Mouse (Mus musculus) lung, postnatal 10 days (tissue): ENCODE results near the gene Togaram2.
"Not testable (repeated sequence)": the region's sequence is repeated elsewhere in the genome, so short reads cannot be mapped to it uniquely, and the experiment has no call there.

Source experiments
- DNase-seq: peaks from one replicate; pipeline ENCODE4 v3.0.0; 2021

Gene Togaram2

DNA sequence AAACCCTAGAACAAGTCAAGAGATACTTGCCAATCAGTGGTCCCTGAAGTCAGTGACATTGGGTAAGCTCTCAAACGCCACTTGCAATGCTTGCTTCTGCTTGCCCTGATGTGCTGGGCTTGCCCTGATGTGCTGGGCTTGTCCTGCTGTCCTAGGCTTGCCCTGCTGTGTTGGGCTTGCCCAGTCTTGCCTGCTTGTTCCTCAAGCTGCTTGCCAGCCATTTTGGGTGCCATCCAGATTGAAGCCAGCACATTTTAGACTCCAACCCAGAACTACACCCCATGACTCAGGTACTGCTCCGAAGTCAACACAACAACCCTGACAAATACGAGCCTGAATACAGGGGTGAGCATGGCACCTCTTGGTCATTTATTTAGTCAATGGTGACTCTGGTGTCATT lies 69.1 kb downstream of the Togaram2 start:
- no peak for DNase-seq

DNA sequence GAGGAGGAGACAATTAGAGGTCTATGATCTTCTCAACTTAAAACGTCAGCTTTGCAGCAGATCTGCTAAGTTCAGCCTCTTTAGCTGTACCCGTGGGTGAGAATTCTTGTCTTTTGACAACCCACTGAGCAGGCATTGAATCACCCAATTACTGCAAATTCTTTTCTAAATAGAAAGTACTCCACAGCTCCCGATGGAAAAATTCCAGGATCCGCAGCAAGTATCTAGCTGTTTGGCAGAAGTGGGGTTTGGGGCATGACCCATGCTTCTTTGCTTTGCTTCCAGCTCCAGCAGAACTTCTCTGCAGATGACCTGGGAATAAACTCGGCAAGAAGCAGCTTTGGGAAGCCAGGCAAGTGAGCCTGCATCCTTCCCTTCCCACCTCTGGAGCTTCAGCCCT lies 69.9 kb downstream of the Togaram2 start:
- DNase-seq, result peak; percentile 72

DNA sequence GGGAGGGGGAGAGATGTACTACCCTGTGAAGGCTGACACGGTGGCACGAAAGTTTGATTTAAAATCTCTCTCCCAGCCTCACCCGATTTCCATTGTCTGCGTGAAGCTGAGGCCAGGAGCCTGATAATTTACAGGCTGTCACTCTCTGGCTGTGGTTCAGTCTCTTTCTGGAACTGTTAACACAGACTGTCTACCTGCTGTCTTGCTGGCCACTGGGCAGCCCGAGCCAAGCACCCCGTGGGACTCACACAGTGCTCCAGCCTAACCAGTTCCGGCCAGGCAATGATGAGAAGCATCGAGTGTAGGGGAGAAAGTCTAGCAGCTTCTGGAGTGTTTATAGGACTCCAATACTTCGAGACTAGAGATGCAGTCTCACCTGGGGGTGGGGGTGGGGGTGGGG lies 73.1 kb downstream of the Togaram2 start:
- no peak for DNase-seq

DNA sequence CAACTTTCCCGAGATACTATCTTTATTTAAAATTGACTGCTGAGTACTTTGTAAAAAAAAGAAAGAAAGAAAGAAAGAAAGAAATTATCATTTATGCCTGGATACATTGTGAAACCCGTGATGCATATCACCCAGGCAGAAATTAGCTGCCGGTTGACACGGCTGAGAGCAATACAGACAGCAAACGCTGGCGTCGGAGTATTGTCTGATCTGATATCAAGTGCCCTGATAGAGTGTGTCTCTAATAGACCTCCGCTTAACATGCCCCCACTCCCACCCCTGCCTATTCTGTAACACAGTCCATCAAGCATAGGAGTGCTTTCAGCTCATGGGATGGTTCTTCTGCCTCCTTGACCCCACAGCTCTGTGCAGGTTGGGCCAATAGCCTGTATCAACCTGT lies 74.5 kb downstream of the Togaram2 start:
- DNase-seq, result no peak

DNA sequence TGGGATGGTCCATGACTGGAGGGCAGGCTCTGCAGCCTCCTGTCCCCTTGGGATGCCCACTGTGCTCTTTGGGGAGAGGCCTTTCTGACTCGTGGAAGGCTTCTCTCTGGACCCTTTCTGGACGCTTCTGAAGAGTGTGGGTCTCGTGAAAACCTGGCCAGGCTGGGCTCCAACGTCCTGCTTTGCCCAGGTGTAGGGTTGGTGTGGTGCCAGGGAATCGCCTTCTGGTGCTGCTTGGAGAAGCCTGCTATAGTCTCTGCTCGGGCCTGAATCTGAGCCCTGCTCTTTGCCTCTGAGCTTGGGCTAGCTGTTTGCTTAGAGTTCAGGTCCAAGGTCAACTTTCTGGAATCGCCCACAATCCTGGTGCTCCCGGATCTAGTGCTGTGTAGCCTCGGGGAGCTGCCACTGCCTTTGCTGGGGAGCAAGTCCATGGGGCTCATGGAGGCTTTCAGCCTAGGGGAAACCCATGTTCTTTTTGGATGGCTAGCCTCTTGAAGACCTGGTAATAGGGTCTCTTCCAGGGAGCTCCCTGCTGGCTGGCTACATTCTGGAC lies 76.6 kb downstream of the Togaram2 start:
- DNase-seq, result no peak

DNA sequence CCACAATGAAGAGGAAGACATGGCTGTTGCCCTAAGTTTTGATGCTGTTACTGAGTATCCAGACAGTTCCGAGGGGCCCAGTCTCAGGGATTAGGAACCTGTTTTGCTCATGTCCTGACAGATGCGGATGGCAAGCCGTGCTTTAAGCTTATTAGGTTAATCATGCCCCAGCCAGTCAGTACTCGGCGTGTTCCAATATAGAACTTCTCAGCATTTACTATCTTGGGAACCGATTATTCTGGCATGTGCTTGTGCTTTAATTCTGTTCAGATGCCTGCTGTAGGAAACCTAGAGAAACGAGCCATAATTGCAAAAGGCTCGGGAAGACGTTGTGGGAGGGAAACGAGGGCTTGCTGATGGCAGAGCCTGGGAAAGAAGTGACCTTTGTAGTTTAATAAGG lies 79.8 kb downstream of the Togaram2 start, which contains the start of gene Pcare:
Gene Pcare, minus strand, starts transcription at position 64 of the 400 bp plus-strand sequence.
- no peak for DNase-seq

DNA sequence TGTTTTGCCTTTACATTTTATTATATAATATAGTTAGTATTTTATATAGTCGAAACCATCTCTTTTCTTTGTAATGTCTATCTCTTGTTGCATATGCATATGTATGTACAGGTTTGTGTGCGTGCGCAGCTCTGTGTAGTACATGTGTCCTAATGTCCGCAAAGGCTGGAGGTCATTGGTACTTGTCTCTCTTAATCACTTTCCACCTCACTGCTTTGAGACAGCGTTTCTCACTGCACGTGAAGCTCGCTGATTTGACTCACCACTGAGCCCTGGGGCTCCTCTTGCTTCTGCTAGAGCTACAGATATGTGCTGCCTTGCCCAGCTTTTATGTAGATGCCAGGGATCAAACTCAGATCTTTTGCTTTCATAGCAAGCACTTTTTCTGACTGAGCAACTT lies 87.5 kb downstream of the Togaram2 start:
- DNase-seq, result no peak

DNA sequence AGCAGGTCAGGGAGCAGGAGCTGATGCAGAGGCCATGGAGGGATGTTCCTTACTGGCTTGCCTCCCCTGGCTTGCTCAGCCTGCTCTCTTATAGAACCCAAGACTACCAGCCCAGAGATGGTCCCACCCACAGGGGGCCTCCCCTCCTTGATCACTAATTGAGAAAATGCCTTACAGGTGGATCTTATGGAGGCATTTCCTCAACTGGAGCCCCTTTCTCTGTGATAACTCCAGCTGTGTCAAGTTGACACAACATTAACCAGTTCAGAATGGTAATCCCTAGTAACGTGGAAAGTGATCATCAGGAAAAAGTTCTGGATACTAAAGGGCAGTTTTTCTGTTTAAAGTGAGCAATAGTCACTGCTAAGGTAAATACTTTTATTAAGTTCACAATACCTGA lies 95.1 kb downstream of the Togaram2 start, which contains the start of gene Clip4:
Gene Clip4, plus strand, starts transcription at position 301 of the 400 bp plus-strand sequence.
- DNase-seq, result not testable (repeated sequence)

DNA sequence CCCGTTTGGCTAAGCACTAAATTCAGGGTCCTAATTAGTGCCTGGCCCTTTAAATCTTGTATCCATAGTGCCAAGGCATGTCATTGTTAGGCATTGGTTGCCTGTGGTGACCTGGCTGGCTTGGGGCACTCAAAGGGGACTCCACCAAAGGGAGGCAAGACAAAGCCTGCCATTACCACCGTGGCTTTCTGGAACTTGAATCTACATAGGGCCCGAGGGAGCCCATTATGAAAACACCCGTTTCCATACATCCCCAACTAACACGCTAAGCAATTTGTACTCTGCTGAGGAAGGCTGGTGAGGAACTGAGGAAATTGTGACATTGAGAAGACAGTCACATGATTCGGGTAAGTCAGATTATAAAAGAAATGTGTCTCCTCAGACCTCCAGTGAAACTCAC lies 96.5 kb downstream of the Togaram2 start:
- DNase-seq, result no peak

DNA sequence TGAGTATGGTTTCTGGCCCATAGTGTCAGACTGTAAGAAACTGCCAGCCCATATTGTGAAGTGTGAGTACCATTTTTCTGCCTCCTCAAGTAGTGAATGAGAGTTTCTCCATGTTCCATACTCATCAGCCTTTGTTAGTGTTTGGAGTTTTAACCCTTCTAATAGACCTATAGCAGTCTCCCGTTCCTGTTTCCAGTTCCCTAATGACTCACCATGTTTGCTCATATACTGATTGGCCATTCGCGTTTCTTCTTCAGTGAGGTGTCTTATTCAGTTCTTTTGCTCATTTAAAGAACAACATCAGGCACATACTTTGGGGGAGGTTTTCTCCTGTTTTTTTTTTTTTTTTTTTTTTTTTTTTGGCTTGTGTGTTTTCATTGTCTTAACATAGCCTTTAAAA lies 97.6 kb downstream of the Togaram2 start:
- no peak for DNase-seq

DNA sequence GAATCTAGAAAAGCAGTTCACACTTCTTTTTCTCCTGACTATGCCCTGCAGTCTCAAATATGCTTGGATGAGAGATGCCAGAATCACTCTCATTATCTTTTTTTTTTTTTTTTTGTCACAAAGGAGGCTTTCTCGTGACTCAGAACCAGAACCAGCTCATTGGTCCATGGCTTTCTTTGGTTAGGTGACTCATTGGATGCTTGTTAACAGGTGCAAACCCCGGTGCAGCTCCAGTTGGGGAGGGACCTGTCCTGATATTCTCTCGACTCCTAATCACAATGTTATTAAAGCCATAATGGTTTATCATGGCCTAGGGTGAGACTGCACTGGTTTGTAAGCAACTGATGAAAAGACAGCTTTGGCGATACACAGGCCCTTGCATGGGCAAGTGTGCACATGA lies 101.1 kb downstream of the Togaram2 start:
- no peak for DNase-seq

DNA sequence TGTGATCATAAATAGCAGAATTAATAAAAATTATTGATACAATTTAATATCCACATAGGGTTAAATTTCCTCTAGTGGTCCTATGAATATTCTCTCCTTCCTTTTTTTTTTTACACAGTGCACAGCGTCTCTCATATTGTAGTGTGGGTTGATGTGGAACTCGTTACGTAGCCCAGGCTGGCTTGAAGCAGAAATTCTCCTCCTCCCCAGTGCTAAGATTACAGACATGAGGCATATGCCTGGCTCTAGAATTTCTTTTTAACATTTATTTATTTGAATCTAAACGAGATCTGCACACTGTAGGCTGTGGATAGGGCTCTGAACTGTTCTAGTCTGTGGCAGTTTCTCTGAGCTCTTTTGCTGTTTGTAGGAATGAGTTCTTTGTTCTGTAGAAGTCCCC lies 102.2 kb downstream of the Togaram2 start:
- DNase-seq, result no peak

DNA sequence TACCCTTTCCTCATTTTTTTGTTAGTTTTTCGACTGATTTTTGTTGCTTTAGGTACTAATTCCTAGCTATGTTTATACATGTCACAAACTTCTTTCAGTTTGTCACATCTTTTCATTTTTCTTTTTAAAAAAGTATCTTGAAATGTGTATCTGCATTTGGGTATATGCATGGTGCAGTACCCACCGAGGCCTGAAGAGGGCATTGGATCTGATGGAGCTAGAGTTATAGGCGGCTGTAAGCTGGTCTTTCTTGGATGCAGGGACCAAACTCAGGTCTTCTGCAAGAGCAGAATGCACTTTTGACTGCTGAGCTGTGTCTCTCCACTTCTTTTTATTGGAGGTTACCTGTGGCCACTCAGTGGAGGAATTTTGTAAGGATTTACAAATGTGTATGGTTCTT lies 105.6 kb downstream of the Togaram2 start:
- DNase-seq, result no peak
